Mouse (Mus musculus) T-cell, adult 2 months (primary cell): Measurements from ENCODE around the gene Slco4a1.

ENCODE experiments used
- DNase-seq: peaks from one replicate; pipeline ENCODE4 v3.0.0; 2022; ENCODE audit warnings: low spot score

Gene Slco4a1

GRCm38 (mm10) chr2:180455723-180456698 is at the start of gene Slco4a1:
TSS of gene Slco4a1 (plus strand) at chr2:180456245.
- DNase-seq = peak; percentile 87

DNA sequence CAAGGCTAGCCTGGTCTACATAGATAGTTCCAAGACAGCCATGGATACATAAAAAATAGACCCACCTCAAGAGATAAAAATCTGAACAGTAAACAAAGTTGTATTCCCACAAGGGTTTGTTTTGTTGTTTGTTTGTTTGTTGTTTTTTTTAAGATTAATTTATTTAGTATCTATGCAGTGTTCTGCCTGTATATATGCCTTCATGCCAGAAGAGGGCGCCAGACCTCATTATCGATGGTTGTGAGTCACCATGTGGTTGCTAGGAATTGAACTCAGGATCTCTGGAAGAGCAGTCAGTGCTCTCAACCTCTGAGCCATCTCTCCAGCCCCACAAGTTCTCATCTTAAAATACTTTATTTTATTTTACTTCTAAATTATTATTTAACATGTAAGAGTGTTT is 47.6 kb upstream of the Slco4a1 start:
- no peak for DNase-seq

- no peak for DNase-seq
These were observed 45.6 kb upstream of the Slco4a1 start for GRCm38 (mm10) chr2:180410432-180410831.

DNA sequence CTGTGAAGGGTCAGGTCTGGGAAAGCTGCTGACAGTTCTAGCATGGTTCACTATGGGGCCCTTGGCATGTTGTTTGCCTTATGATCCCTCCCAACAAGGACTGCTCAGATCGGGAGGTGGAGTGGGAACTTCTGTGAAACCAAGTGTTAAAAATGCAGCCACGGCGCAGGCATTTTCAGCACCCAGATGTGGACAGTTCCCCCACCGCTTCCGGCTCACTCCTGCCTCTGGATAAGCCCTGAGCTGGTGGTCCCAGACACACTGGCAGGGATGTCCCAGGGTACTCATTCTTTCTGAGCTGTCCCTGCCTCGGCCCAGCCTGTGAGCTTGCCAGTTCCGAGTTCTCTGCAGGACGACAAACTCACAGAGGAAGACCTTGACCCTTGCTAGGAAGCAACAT is 45.0 kb upstream of the Slco4a1 start:
- no peak for DNase-seq

DNA sequence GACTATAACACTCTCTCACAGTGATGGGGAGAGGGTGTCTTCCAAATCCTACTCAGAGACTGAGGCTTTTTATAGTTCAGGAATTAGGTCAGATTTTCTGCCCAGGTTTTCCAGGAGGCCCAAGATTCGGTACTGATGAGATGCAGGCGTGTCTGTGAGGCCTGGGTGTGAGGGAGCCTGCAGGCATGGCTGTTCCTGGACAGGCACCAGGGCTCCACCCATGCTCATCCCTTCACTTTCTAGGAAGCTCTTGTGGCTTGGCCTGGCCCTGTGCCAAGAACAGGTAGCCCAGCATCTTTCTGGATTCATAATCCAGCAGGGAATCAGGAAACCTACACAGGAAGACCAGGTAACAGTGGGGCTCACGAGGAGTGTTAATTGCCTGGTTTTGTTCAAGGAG is 40.4 kb upstream of the Slco4a1 start:
- DNase-seq = no peak

DNA sequence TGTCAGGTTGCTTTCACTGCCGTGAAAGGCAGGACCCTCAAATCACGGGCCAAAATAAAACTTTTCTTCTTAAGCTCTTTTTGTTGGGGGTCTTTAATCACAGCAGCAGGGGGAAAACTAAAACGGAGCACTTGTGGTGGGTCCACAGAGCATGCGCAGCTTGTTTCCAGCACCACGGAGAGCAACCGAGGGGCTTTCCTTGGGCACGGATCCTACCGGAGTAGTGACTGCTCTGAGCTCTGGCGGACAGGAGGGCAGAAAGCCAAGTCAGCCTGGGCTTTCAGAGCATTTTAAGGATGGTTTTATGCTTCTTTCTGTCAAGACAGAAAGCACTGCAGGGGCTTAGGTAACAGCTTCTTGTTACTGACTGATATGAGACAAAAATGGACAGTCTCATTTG is 38.3 kb upstream of the Slco4a1 start:
- DNase-seq = no peak

- DNase-seq = no peak
These were observed 35.4 kb upstream of the Slco4a1 start for GRCm38 (mm10) chr2:180420641-180421040.

DNA sequence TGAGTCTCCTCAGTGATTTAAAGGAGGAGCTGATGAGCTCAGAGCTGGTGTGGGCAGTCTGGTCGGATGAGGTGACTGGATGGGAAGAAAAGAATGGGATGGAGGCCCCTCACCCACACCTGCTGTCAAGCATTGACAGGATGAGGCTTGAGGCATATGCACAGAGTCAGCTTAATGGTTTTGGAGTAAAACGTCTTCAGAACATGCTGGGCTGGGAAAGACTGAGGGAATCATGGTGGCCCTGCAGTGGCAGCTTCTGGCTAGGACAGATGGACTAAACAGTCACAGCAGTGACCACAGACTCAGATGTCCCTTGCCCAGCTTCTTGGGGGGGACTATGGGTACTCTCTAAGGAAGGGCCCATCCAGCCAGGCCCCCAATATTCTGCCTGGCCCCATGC is 30.9 kb upstream of the Slco4a1 start:
- no peak for DNase-seq

- DNase-seq = no peak
These were observed 29.0 kb upstream of the Slco4a1 start for GRCm38 (mm10) chr2:180427073-180427472.

GRCm38 (mm10) chr2:180428331-180428730 is 27.7 kb upstream of the Slco4a1 start:
- DNase-seq = no peak

DNA sequence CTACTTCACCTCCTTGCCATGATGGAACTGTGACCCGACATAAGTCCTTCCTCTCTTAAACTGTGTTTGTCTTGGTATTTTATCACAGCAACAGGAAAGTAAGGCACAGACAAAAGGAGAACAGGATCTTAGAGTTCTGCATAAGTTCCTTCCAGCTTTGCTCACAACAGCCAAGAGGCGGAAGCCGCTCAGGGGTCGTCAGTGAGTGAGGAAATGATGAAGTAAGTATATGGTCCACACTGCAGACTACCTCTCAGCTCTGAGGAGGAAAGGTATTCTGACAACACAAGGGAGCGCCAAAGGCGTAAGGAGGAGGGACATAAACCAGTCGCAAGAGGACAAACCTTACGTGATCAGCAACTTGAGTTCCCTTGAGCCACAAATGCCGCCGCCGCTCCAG is 25.4 kb upstream of the Slco4a1 start:
- DNase-seq = no peak

DNA sequence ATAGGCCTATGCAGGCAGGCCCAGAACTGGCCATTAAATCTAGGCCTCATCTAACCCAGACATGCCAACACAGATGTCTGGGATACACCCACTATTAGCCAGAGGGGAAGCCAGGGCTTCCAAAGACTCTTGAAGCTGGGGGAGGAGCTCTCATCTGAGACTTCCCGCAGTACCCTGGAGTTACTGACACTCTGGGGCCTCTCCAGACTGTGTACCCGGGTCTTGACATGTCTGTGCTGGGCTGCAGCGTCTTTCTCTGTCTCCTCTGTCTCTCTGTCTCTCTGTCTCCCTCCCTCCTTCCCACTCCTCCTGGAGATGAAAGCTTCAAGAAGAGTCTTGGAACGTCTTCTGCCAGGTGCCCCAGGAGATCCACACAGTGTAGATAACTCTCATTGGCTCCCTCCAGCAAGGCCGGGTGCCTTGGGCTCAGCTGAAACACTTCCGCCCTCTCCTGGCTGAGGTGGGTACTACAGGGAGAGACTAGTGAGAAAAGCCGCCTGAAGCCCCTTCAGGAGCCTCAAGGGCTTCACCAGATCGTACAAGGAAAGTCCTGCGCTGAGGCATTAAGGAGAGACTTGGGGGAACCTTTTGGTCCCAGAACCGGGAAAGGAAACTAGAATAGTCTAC is 23.9 kb upstream of the Slco4a1 start:
- peak; percentile 54 for DNase-seq

DNA sequence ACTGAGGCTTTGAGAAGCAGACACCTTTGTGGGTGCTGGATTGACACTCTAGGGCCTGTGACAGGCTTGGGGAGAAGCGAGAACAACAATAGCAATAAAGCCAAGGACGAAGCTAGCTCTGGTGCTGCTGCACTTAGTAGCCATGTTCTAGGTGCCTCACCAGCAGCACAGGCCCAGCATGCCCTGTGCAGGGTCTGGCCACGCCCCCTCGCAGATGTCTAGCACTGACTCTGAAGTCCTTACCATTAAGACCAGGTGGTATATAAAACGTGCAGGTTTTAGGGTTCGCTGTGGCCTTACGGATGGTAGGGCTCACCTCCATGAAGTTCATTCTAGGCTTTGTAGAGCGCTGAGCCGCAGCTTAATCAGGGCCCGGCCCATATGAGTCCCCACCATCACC is 23.3 kb upstream of the Slco4a1 start:
- no peak for DNase-seq

DNA sequence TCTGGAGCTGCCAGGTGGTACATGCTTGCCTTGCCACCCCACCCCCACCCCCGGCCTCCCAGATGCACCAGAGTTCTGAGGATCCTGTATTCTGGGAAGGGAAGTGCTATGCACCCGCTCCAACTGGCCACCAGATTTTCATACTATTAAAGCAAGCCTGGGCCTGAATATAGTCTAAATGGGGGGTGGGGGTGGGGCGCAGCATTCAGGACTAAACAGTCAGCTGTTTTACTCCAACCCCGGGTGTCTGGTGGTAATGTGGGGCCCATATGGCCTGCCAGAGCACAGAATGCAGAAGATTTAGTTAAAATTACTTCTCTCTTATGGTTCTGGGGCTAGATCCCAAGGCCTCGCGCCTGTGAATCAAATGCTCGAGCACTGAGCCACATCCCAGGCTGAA is 22.7 kb upstream of the Slco4a1 start:
- no peak for DNase-seq

GRCm38 (mm10) chr2:180435341-180435926 is 20.6 kb upstream of the Slco4a1 start:
- DNase-seq = no peak

- DNase-seq = peak; percentile 27
These were observed 18.7 kb upstream of the Slco4a1 start for GRCm38 (mm10) chr2:180437149-180437864.

DNA sequence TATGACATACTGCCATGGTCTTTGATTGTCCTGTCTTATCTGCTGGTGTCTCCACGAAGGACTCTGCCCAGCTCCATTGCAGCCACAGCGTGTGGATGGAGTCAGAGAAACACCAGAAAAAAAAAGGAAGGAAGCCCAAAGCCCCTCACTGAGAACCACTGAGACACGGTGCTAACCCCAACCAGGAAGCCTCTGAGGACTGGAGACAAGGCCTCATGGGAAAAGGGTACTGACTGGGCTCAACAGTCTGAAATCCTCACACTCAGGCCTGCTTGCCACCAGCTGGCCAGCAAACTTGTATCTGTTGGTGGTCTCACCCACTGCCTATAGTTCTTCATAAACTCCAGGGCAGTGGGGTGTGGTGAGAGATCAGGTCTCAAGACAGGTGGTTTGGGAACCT is 16.3 kb upstream of the Slco4a1 start:
- no peak for DNase-seq

- DNase-seq = no peak
These were observed 15.3 kb upstream of the Slco4a1 start for GRCm38 (mm10) chr2:180440596-180441332.

- no peak for DNase-seq
These were observed 14.0 kb upstream of the Slco4a1 start for GRCm38 (mm10) chr2:180442061-180442460.

DNA sequence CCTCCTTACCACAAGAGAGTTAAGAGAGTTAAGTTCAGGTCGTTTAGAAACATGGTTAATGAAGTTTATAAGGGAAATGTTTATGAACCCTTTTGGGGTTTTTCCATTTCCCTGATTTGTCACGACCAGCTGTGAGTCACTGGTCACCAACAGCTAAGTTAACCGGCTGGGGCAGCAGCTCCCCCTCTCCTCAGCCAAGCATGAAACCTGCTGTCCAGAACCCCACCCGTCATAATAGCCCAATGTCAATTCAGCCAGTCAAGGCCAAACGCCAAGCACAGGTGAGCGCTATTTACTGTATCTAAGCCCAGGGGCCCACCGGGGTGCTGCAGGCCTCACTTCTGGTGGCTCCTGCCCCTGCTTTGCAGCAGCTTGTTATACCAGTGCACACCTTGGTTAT is 12.2 kb upstream of the Slco4a1 start:
- no peak for DNase-seq

- no peak for DNase-seq
These were observed 10.9 kb upstream of the Slco4a1 start for GRCm38 (mm10) chr2:180444957-180445785.
